Mouse (Mus musculus) hindbrain, postnatal 0 days (tissue): Measurements from ENCODE around the gene Phactr4. TPM values are rescaled to one million over a fixed set of nuclear protein-coding genes. Genes with fewer than 3 reads are reported as not detected.
A peak's percentile ranks its signal among the peaks of the same experiment; 100 is the strongest.

Experiments used
- ATAC-seq: fragments of 200-750 bp; cut with Nextera tagmentation; 2 replicates; pipeline ENCODE4 v1.8.0; 2017; ENCODE audit warnings: mild to moderate bottlenecking, moderate TSS enrichment, moderate library complexity
- DNase-seq: peaks from one replicate; pipeline ENCODE4 v3.0.0-alpha.2; 2015; ENCODE audit warnings: low spot score
- H3K27ac ChIP-seq: fragments of 300-500 bp; sonication (generic); 2 replicates; pipeline ENCODE4 v1.5.1; 2014; ENCODE audit warnings: mild to moderate bottlenecking
- H3K27me3 ChIP-seq: fragments of 300-500 bp; sonication (generic); 2 replicates; pipeline ENCODE4 v1.6.1; 2014; ENCODE audit warnings: low read length, mixed read lengths; ENCODE audit not compliant: insufficient read depth
- H3K36me3 ChIP-seq: fragments of 300-500 bp; sonication (generic); 2 replicates; pipeline ENCODE4 v1.6.1; 2014; ENCODE audit warnings: low read length, mixed read lengths; ENCODE audit not compliant: insufficient read depth
- H3K4me1 ChIP-seq: fragments of 300-500 bp; sonication (generic); 2 replicates; pipeline ENCODE4 v1.6.1; 2014; ENCODE audit warnings: antibody characterized with exemption, low read length, mixed read lengths; ENCODE audit not compliant: insufficient read depth
- H3K4me2 ChIP-seq: fragments of 300-500 bp; sonication (generic); 2 replicates; pipeline ENCODE4 v1.6.1; 2014; ENCODE audit warnings: low read depth, mild to moderate bottlenecking, low read length, moderate library complexity, mixed read lengths
- H3K4me3 ChIP-seq: fragments of 300-500 bp; sonication (generic); 2 replicates; pipeline ENCODE4 v1.5.1; 2014; ENCODE audit warnings: low read length
- H3K9ac ChIP-seq: fragments of 300-500 bp; sonication (generic); replicated peaks from 2 replicates; pipeline ENCODE4 v1.6.1; 2014; ENCODE audit warnings: mild to moderate bottlenecking, low read length, moderate library complexity, mixed read lengths
- H3K9me3 ChIP-seq: fragments of 300-500 bp; sonication (generic); 2 replicates; pipeline ENCODE4 v1.6.1; 2016; ENCODE audit warnings: low read length, mixed read lengths
- CTCF ChIP-seq: IDR thresholded peaks from 2 replicates; pipeline ENCODE4 v1.5.1; 2016; ENCODE audit warnings: antibody characterized with exemption, control low read depth, low read depth
- WGBS: fragments of 180-500 bp; shearing (Covaris S2); extraction: QIAGEN DNeasy Blood & Tissue Kit; methylation state at CpG from one replicate; pipeline ENCODE4 v1.1.7; 2014; 5-methylcytosine and 5-hydroxymethylcytosine counted together
- microRNA-seq, 2 experiments: library from miRNA; unstranded; fragments of <30 nt; microRNA quantifications; one replicate each; pipeline ENCODE4; 2016
- polyA plus RNA-seq: library from polyadenylated mRNA; unstranded; fragments of >200 nt; fragmentation: Nextera tagmentation; extraction: Ambion mirVana; gene quantifications from 2 replicates; pipeline ENCODE4 v1.2.1, GENCODE M21; 2015
- total RNA-seq: library from RNA; depleted of rRNA; stranded (reverse); fragments of >200 nt; gene quantifications from 2 replicates; pipeline ENCODE4 v1.2.3, GENCODE M21; 2014; rRNA removed

The Phactr4 gene
- total and polyA plus RNA-seq, 2 experiments from 2014 or later, result 4.0 to 5.2 TPM

DNA sequence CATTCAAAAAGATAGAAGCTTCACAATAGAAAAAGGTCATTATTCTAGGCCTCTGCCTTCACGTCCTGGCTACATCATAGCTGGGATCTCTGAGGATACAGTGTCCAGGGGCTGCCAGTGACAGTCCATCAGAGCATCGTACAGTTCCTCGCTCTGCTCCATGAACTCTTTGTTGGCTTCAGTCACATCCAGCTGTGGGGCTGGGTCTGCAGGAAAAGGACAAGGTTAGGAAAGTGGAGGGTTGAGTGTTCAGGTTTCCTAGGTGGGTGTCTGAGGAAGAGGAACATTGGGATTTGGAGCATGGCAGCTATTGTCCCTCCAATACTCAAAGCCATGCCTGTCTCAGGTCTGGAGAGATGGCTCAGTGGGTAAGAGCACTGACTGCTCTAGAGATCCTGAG is 110.5 kb downstream of the Phactr4 start:
- TF ChIP-seq CTCF, result no peak
- no peak overlapping the region for H3K4me3 ChIP-seq
- no peak overlapping the region for H3K9ac ChIP-seq
- ATAC-seq (no peak), DNase-seq (no peak)
- H3K27ac ChIP-seq, result no peak overlapping the region
- no peaks in the 10 kb centered on the region for H3K9me3 ChIP-seq
- no peak overlapping the region for H3K4me2 ChIP-seq
- no peaks in the 10 kb centered on the region for H3K27me3 ChIP-seq
- H3K4me1 ChIP-seq, result 0 out of 2 replicates have a peak, but pooled peaks cover 4% of the 10 kb centered on the region
- peaks cover 32% of the 10 kb centered on the region for H3K36me3 ChIP-seq
- 56% methylated on average over 3 of the region's 3 CpGs for WGBS

- no peak for ATAC-seq
- 0 out of 2 replicates have a peak, but pooled peaks cover 4% of the 10 kb centered on the region for H3K4me1 ChIP-seq
- no peak overlapping the region for H3K9ac ChIP-seq
- no peak overlapping the region for H3K27ac ChIP-seq
- TF ChIP-seq CTCF, result no peak
- DNase-seq, result no peak
- H3K9me3 ChIP-seq, result no peaks in the 10 kb centered on the region
- H3K4me3 ChIP-seq, result no peak overlapping the region
- H3K4me2 ChIP-seq, result no peak overlapping the region
- peaks cover 27% of the 10 kb centered on the region for H3K36me3 ChIP-seq
- WGBS, result 43% methylated on average over 1 of the region's 1 CpGs
- H3K27me3 ChIP-seq, result no peaks in the 10 kb centered on the region
These were observed 111.1 kb downstream of the Phactr4 start for GRCm38 (mm10) chr4:132311209-132311608.

DNA sequence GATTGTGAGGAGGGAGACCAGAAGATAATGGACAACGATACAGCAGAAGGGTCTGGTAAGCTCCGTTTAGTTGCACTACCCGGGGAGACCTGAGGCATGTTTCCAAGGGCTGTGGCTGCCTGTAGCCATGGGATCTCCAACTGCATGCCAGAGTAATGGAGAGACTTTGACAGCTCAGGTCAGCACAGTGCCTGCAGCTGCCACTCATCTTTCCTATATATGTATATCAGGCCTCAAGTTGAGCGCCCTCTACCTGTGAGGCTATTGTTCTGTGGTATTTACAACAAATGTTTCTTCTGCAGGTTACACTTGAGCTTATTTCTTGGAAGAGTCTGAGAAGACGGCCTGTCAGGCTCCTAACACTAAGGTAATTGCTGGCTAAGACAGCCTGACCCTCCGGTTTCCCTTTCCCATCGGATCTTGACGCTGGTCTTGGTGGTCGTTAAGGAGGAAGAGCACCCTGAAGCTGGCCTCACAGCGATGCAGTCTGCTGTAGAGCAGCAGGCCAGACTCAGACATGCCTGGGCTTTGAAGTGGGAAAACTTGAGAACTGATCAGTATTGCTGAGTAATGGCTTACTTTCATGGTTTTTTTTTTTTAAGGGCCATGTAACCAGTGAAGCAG is 112.3 kb downstream of the Phactr4 start:
- peak; percentile 61 for TF ChIP-seq CTCF
- WGBS, result 32% methylated on average over 10 of the region's 10 CpGs
- Histone ChIP-seq H3K27me3 (no peaks in the 10 kb centered on the region), H3K36me3 (peaks cover 22% of the 10 kb centered on the region), H3K9ac (peak overlapping the region; percentile 92), H3K4me1 (0 out of 2 replicates have a peak, but pooled peaks cover 4% of the 10 kb centered on the region), H3K4me2 (peak overlapping the region; percentile 78), H3K27ac (peak overlapping the region; percentile 95), H3K9me3 (no peaks in the 10 kb centered on the region), H3K4me3 (peak overlapping the region; percentile 74)
- peak; percentile 50 for DNase-seq
- peak; percentile 49 for ATAC-seq

DNA sequence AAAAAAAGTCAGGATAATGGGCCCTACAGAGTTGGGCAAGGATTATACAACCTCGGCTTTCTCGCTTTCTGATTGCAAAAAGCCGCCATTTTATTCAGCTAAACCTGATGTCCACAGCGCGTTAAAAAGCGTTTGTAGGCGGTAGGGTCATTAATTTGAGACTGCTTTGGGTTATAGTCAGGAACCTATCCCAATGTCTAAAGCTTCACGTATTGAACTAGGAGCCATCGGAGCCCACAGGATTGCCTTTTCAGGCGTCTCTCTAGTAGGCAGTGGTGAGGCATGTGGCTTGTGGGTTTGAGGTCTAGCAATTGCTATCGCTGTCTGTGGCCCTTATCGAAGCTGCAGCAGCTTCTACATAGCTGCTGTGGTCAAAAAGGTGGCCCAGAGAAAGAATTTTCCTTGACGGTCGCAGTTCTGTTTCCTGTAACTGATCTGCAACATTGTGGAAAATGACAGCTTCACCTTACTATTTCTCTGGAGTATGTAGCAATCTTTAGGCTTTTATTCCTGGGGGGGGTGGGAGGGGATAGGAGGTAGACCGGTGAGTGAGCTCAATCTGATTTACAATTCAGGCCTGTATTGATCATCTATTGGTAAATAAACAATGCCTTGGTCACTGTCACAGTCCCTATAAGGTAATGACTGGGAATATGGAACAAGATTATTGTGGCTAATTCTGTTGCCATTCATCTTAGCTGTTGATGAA is 113.0 kb downstream of the Phactr4 start:
- DNase-seq, result peak; percentile 61
- H3K27ac ChIP-seq, result peak overlapping the region; percentile 95
- H3K9ac ChIP-seq, result peak overlapping the region; percentile 92
- peak overlapping the region; percentile 78 for H3K4me2 ChIP-seq
- H3K4me3 ChIP-seq, result peak overlapping the region; percentile 74
- 0 out of 2 replicates have a peak, but pooled peaks cover 4% of the 10 kb centered on the region for H3K4me1 ChIP-seq
- ATAC-seq, result no peak
- no peak for TF ChIP-seq CTCF
- WGBS, result under 1% methylated on average over 15 of the region's 15 CpGs
- no peaks in the 10 kb centered on the region for H3K27me3 ChIP-seq
- no peaks in the 10 kb centered on the region for H3K9me3 ChIP-seq
- H3K36me3 ChIP-seq, result peaks cover 22% of the 10 kb centered on the region

- peak overlapping the region; percentile 78 for H3K4me2 ChIP-seq
- H3K4me1 ChIP-seq, result 0 out of 2 replicates have a peak, but pooled peaks cover 4% of the 10 kb centered on the region
- H3K9me3 ChIP-seq, result no peaks in the 10 kb centered on the region
- H3K9ac ChIP-seq, result peak overlapping the region; percentile 92
- peak; percentile 96 for DNase-seq
- H3K27me3 ChIP-seq, result no peaks in the 10 kb centered on the region
- ATAC-seq, result peak; percentile 93
- H3K36me3 ChIP-seq, result peaks cover 15% of the 10 kb centered on the region
- H3K4me3 ChIP-seq, result peak overlapping the region; percentile 74
- peak; percentile 32; the same call in 1 of the 2 replicates for TF ChIP-seq CTCF
- H3K27ac ChIP-seq, result peak overlapping the region; percentile 95
- WGBS, result under 1% methylated on average over 41 of the region's 41 CpGs
These were observed 113.7 kb downstream of the Phactr4 start for GRCm38 (mm10) chr4:132308437-132309139.

- Histone ChIP-seq H3K9me3 (no peaks in the 10 kb centered on the region), H3K4me3 (no peak overlapping the region), H3K9ac (no peak overlapping the region), H3K4me2 (no peak overlapping the region), H3K27me3 (no peaks in the 10 kb centered on the region), H3K36me3 (no peaks in the 10 kb centered on the region), H3K27ac (no peak overlapping the region), H3K4me1 (0 out of 2 replicates have a peak, but pooled peaks cover 4% of the 10 kb centered on the region)
- no peak for ATAC-seq
- no peak for DNase-seq
- TF ChIP-seq CTCF, result no peak
- WGBS, result 72% methylated on average over 6 of the region's 6 CpGs
These were observed 116.3 kb downstream of the Phactr4 start for GRCm38 (mm10) chr4:132306004-132306403.

Small RNA genes within 50 kb of the gene (microRNA-seq; reads per million reads assigned to microRNA genes)
- 0 reads per million in 2 experiments for gene Gm25707

Other genes starting within 250 kb of the Phactr4 start
- gene Ythdf2, start 210.2 kb downstream of the Phactr4 start, total RNA-seq, result 56.4 and 57.1 TPM in 2 replicates
- 86.4 and 87.7 TPM in 2 replicates for gene Ythdf2, start 210.2 kb downstream of the Phactr4 start, polyA plus RNA-seq
- gene Gmeb1, start 160.9 kb downstream of the Phactr4 start, total RNA-seq, result 19.1 and 20.1 TPM in 2 replicates
- 29.9 and 30.2 TPM in 2 replicates for gene Gmeb1, start 160.9 kb downstream of the Phactr4 start, polyA plus RNA-seq
- gene Taf12, start 148.1 kb downstream of the Phactr4 start, total RNA-seq, result 7.3 and 7.6 TPM in 2 replicates
- gene Taf12, start 148.1 kb downstream of the Phactr4 start, polyA plus RNA-seq, result 30.0 and 30.5 TPM in 2 replicates
- gene Rab42, start 119.1 kb downstream of the Phactr4 start, total RNA-seq, result 4.9 and 5.4 TPM in 2 replicates
- gene Rab42, start 119.1 kb downstream of the Phactr4 start, polyA plus RNA-seq, result 5.1 and 5.9 TPM in 2 replicates
- 53.2 and 79.3 TPM in 2 replicates for gene Trnau1ap, start 93.0 kb downstream of the Phactr4 start, total RNA-seq
- gene Trnau1ap, start 93.0 kb downstream of the Phactr4 start, polyA plus RNA-seq, result 56.6 and 62.6 TPM in 2 replicates
- gene Rcc1, start 68.9 kb downstream of the Phactr4 start, total RNA-seq, result 20.7 and 24.4 TPM in 2 replicates
- 28.8 and 29.7 TPM in 2 replicates for gene Rcc1, start 68.9 kb downstream of the Phactr4 start, polyA plus RNA-seq
- 11.4 and 11.6 TPM in 2 replicates for gene Med18, start 41.4 kb upstream of the Phactr4 start, total RNA-seq
- gene Med18, start 41.4 kb upstream of the Phactr4 start, polyA plus RNA-seq, result 12.1 and 13.8 TPM in 2 replicates
- gene Sesn2, start 88.0 kb upstream of the Phactr4 start, total RNA-seq, result 22.8 and 25.7 TPM in 2 replicates
- 18.3 and 19.9 TPM in 2 replicates for gene Sesn2, start 88.0 kb upstream of the Phactr4 start, polyA plus RNA-seq
- 341 and 518 TPM in 2 replicates for gene Atpif1, start 111.2 kb upstream of the Phactr4 start, total RNA-seq
- gene Atpif1, start 111.2 kb upstream of the Phactr4 start, polyA plus RNA-seq, result 1,637 and 1,748 TPM in 2 replicates
- gene Dnajc8, start 113.1 kb upstream of the Phactr4 start, total RNA-seq, result 64.6 and 95.5 TPM in 2 replicates
- 142 and 162 TPM in 2 replicates for gene Dnajc8, start 113.1 kb upstream of the Phactr4 start, polyA plus RNA-seq
- gene Ptafr, start 141.6 kb upstream of the Phactr4 start, total RNA-seq, result 0.32 and 0.63 TPM in 2 replicates
- gene Ptafr, start 141.6 kb upstream of the Phactr4 start, polyA plus RNA-seq, result 0.61 and 0.64 TPM in 2 replicates
- gene Eya3, start 216.5 kb upstream of the Phactr4 start, total RNA-seq, result 16.4 and 18.7 TPM in 2 replicates
- 7.4 and 8.3 TPM in 2 replicates for gene Eya3, start 216.5 kb upstream of the Phactr4 start, polyA plus RNA-seq